Mouse (Mus musculus) MEL (cell line): ENCODE measurements at regions not wholly inside any gene's neighbourhood (a gene's known extent, or its start where the extent isn't known, plus 50 kb on each side); places are given as distances from the start of the nearest gene placed in this dataset.

Experiments
- DNase-seq: peaks from one replicate; pipeline ENCODE4 v3.0.0; 2011; ENCODE audit warnings: low read depth, low spot score
- H3K27ac ChIP-seq: 2 replicates; pipeline ENCODE4 v1.5.1; 2012; ENCODE audit warnings: low read depth, mild to moderate bottlenecking, control low read depth, low read length, moderate library complexity; ENCODE audit not compliant: control insufficient read depth
- H3K27me3 ChIP-seq, 2 experiments: fragments of 150-350 bp in 1 of 2; sonication (generic) in 1 of 2; 2 replicates each; pipeline ENCODE4 v1.6.1; 2012; ENCODE audit warnings: low read length in 2 of 2, mild to moderate bottlenecking in 2 of 2, improper control_type of control experiment in 1 of 2, moderate library complexity in 1 of 2; ENCODE audit not compliant: insufficient read depth in 2 of 2, control insufficient read depth in 1 of 2
- H3K36me3 ChIP-seq, 2 experiments: 2 replicates each; pipeline ENCODE4 v1.6.1; 2012 to 2014; ENCODE audit warnings: low read length in 2 of 2, improper control_type of control experiment in 1 of 2, inconsistent platforms in 1 of 2, mild to moderate bottlenecking in 1 of 2; ENCODE audit not compliant: insufficient read depth in 2 of 2, control insufficient read depth in 1 of 2
- H3K4me1 ChIP-seq, 2 experiments: fragments of 150-350 bp in 1 of 2; sonication (generic) in 1 of 2; 2 replicates each; pipeline ENCODE4 v1.6.1; 2012; ENCODE audit warnings: low read length in 2 of 2, improper control_type of control experiment in 1 of 2, mild to moderate bottlenecking in 1 of 2; ENCODE audit not compliant: insufficient read depth in 2 of 2, control insufficient read depth in 1 of 2
- H3K4me3 ChIP-seq, 2 experiments: fragments of 150-350 bp in 1 of 2; sonication (generic) in 1 of 2; 2 replicates each; pipeline ENCODE4 v1.5.1; 2012; ENCODE audit warnings: low read depth in 2 of 2, low read length in 2 of 2, mild to moderate bottlenecking in 2 of 2, moderate library complexity in 2 of 2, control low read depth in 1 of 2, improper control_type of control experiment in 1 of 2; ENCODE audit not compliant: control insufficient read depth in 1 of 2, insufficient read depth in 1 of 2
- H3K79me2 ChIP-seq: 2 replicates; pipeline ENCODE4 v1.6.1; 2012; ENCODE audit warnings: mild to moderate bottlenecking, low read length, moderate library complexity; ENCODE audit not compliant: control insufficient read depth, poor library complexity, insufficient read depth
- H3K9ac ChIP-seq: 2 replicates; pipeline ENCODE4 v1.6.1; 2012; ENCODE audit warnings: low read depth, mild to moderate bottlenecking, control low read depth, low read length, moderate library complexity; ENCODE audit not compliant: control insufficient read depth, poor library complexity, severe bottlenecking
- H3K9me3 ChIP-seq: fragments of 150-350 bp; sonication (generic); replicated peaks from 2 replicates; pipeline ENCODE4 v1.6.1; 2012; ENCODE audit warnings: mild to moderate bottlenecking, low read length, improper control_type of control experiment, moderate library complexity; ENCODE audit not compliant: insufficient read depth
- CHD1 ChIP-seq: IDR thresholded peaks from 2 replicates; pipeline ENCODE4 v1.6.1; 2012; ENCODE audit warnings: low read depth, mild to moderate bottlenecking, inconsistent platforms, low read length, improper control_type of control experiment
- CHD2 ChIP-seq: IDR thresholded peaks from 2 replicates; pipeline ENCODE4 v1.6.1; 2011; ENCODE audit warnings: low read length, improper control_type of control experiment
- CTCF ChIP-seq, 3 experiments: IDR thresholded peaks in 2 of 3; conservative IDR thresholded peaks in 1 of 3; 2 replicates each; pipeline ENCODE4 v1.5.1; 2011 to 2012; ENCODE audit warnings: low read length in 3 of 3, low read depth in 2 of 3, mild to moderate bottlenecking in 2 of 3, improper control_type of control experiment in 1 of 3, inconsistent platforms in 1 of 3, mixed read lengths in 1 of 3, moderate library complexity in 1 of 3; ENCODE audit not compliant: control insufficient read depth in 1 of 3, insufficient read depth in 1 of 3, poor library complexity in 1 of 3, severe bottlenecking in 1 of 3
- E2F4 ChIP-seq: IDR thresholded peaks from 2 replicates; pipeline ENCODE4 v1.6.1; 2011; ENCODE audit warnings: low read depth, low read length, improper control_type of control experiment, borderline replicate concordance
- ELF1 ChIP-seq: IDR thresholded peaks from 2 replicates; pipeline ENCODE4 v1.6.1; 2014; ENCODE audit warnings: low read depth, mild to moderate bottlenecking, inconsistent platforms, low read length, improper control_type of control experiment, moderate library complexity
- EP300 ChIP-seq, 2 experiments: IDR thresholded peaks; 2 replicates each; pipeline ENCODE4 v1.6.1; 2011; ENCODE audit warnings: improper control_type of control experiment in 2 of 2, low read length in 2 of 2, low read depth in 1 of 2, mild to moderate bottlenecking in 1 of 2
- GATA1 ChIP-seq: IDR thresholded peaks from 2 replicates; pipeline ENCODE4 v1.6.1; 2011; ENCODE audit warnings: low read depth, low read length, improper control_type of control experiment
- HCFC1 ChIP-seq: IDR thresholded peaks from 2 replicates; pipeline ENCODE4 v1.6.1; 2012; ENCODE audit warnings: low read depth, mild to moderate bottlenecking, inconsistent platforms, low read length, improper control_type of control experiment, moderate library complexity
- MAFK ChIP-seq: IDR thresholded peaks from 2 replicates; pipeline ENCODE4 v1.6.1; 2011; ENCODE audit warnings: low read depth, mild to moderate bottlenecking, low read length, improper control_type of control experiment, borderline replicate concordance
- MEF2A ChIP-seq: IDR thresholded peaks from 2 replicates; pipeline ENCODE4 v1.6.1; 2014; ENCODE audit warnings: low read depth, mild to moderate bottlenecking, inconsistent platforms, low read length, improper control_type of control experiment; ENCODE audit not compliant: poor library complexity, insufficient replicate concordance, severe bottlenecking; ENCODE audit errors: extremely low read depth
- MXI1 ChIP-seq: IDR thresholded peaks from 2 replicates; pipeline ENCODE4 v1.6.1; 2011; ENCODE audit warnings: mild to moderate bottlenecking, low read depth, low read length, improper control_type of control experiment
- MYC ChIP-seq: IDR thresholded peaks from 2 replicates; pipeline ENCODE4 v1.6.1; 2011; ENCODE audit warnings: low read depth, mild to moderate bottlenecking, low read length, improper control_type of control experiment, moderate library complexity
- POLR2A ChIP-seq, 2 experiments: IDR thresholded peaks; 2 replicates each; pipeline ENCODE4 v1.6.1; 2011 to 2012; ENCODE audit warnings: low read length in 2 of 2, mild to moderate bottlenecking in 2 of 2, control low read depth in 1 of 2, improper control_type of control experiment in 1 of 2, low read depth in 1 of 2, moderate library complexity in 1 of 2; ENCODE audit not compliant: control insufficient read depth in 1 of 2, insufficient read depth in 1 of 2, poor library complexity in 1 of 2
- POLR2AphosphoS2 ChIP-seq: IDR thresholded peaks from 2 replicates; pipeline ENCODE4 v1.6.1; 2011; ENCODE audit warnings: low read length, improper control_type of control experiment
- RCOR1 ChIP-seq: IDR thresholded peaks from 2 replicates; pipeline ENCODE4 v1.6.1; 2012; ENCODE audit warnings: low read depth, mild to moderate bottlenecking, inconsistent platforms, low read length, improper control_type of control experiment
- SIN3A ChIP-seq: IDR thresholded peaks from 2 replicates; pipeline ENCODE4 v1.6.1; 2012; ENCODE audit warnings: low read length, improper control_type of control experiment, inconsistent platforms
- TCF12 ChIP-seq: IDR thresholded peaks from 2 replicates; pipeline ENCODE4 v1.6.1; 2014; ENCODE audit warnings: low read depth, mild to moderate bottlenecking, inconsistent platforms, low read length, improper control_type of control experiment, moderate library complexity
- UBTF ChIP-seq: IDR thresholded peaks from 2 replicates; pipeline ENCODE4 v1.6.1; 2012; ENCODE audit warnings: low read depth, mild to moderate bottlenecking, inconsistent platforms, low read length, improper control_type of control experiment, moderate library complexity, borderline replicate concordance; ENCODE audit not compliant: insufficient read depth
- USF1 ChIP-seq: IDR thresholded peaks from 2 replicates; pipeline ENCODE4 v1.6.1; 2014; ENCODE audit warnings: low read depth, mild to moderate bottlenecking, inconsistent platforms, low read length, improper control_type of control experiment, moderate library complexity
- USF2 ChIP-seq, 2 experiments: IDR thresholded peaks; 2 replicates each; pipeline ENCODE4 v1.6.1; 2011 to 2012; ENCODE audit warnings: improper control_type of control experiment in 2 of 2, low read length in 2 of 2, borderline replicate concordance in 1 of 2, inconsistent platforms in 1 of 2, low read depth in 1 of 2, mild to moderate bottlenecking in 1 of 2; ENCODE audit not compliant: insufficient read depth in 1 of 2
- ZC3H11A ChIP-seq: IDR thresholded peaks from 2 replicates; pipeline ENCODE4 v1.6.1; 2012; ENCODE audit warnings: low read depth, mild to moderate bottlenecking, inconsistent platforms, low read length, improper control_type of control experiment
- ZKSCAN1 ChIP-seq: IDR thresholded peaks from 2 replicates; pipeline ENCODE4 v1.6.1; 2012; ENCODE audit warnings: low read depth, mild to moderate bottlenecking, inconsistent platforms, low read length, improper control_type of control experiment, moderate library complexity
- ZNF384 ChIP-seq: IDR thresholded peaks from 2 replicates; pipeline ENCODE4 v1.6.1; 2012; ENCODE audit warnings: low read depth, mild to moderate bottlenecking, inconsistent platforms, low read length, improper control_type of control experiment

DNA sequence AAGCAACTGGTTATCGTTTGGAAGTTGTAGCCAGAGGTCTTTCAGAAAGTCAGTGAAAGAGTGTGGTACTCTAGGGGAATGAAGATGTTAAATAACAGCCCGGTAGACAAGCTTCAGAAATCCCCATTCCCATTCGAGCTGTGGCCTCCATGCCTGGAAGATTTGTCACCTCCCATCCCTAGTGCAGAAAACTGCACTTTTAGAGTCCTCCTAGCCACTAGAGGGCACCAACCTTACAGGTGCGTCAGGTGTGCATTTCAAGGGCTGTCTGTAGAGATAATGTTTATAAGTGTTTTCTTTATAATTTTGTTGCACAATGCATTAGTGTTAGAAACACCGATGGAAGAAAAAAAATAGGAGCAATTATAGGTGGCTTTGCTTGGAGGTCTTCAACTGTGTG, 187.3 kb downstream of the Lyplal1 start:
- DNase-seq = no peak
- Histone ChIP-seq H3K9ac (no peak overlapping the region), H3K27ac (no peak overlapping the region), H3K4me1 (no peaks in the 10 kb centered on the region), H3K27me3 (no peaks in the 10 kb centered on the region), H3K36me3 (no peaks in the 10 kb centered on the region), H3K4me3 (no peak overlapping the region), H3K79me2 (no peaks in the 10 kb centered on the region), H3K9me3 (no peaks in the 10 kb centered on the region)
- TF ChIP-seq POLR2A (IDR thresholded peaks at IDR 0.05; ENCODE audit: control insufficient read depth in 1 of 2, insufficient read depth in 1 of 2, low read depth in 1 of 2, low read length in 2 of 2, poor library complexity in 1 of 2) = no peak
- TF ChIP-seq CTCF (IDR thresholded peaks at IDR 0.05 in 2 of 3, conservative IDR thresholded peaks at IDR 0.05 in 1 of 3; ENCODE audit: control insufficient read depth in 1 of 3, insufficient read depth in 1 of 3, low read depth in 2 of 3, low read length in 3 of 3, poor library complexity in 1 of 3, severe bottlenecking in 1 of 3) = peak in 1 of 3 experiments; percentile 22; a peak in 2 of 6 replicates

DNA sequence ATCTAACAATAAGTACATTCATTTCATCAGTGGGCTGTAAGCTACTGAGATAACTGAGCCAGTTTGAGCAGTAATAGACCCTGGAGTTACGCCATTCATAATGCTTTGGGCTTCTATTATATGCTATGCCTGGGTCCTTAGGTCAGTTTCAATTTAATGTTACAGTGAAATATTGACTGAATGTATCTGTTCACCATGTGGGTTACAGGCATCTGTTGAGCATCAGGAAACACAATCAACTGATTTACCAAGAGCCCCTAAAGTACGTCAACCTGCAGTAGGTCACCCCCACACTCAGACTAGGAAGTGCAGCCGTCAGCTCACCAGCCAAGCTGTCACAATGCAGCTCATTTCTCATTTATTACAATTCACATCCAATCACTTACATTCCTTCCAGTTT, 183.5 kb downstream of the Lyplal1 start:
- Histone ChIP-seq H3K9me3 (no peaks in the 10 kb centered on the region), H3K27ac (no peak overlapping the region), H3K36me3 (no peaks in the 10 kb centered on the region), H3K9ac (no peak overlapping the region), H3K79me2 (no peaks in the 10 kb centered on the region), H3K4me3 (no peak overlapping the region), H3K27me3 (no peaks in the 10 kb centered on the region), H3K4me1 (no peaks in the 10 kb centered on the region)
- no peak for DNase-seq
- no peak for TF ChIP-seq CHD1
- no peak for TF ChIP-seq CHD2
- TF ChIP-seq ZKSCAN1 = no peak
- no peak for TF ChIP-seq EP300 (IDR thresholded peaks at IDR 0.05; ENCODE audit: low read depth in 1 of 2, low read length in 2 of 2)
- TF ChIP-seq ZNF384 = no peak
- no peak for TF ChIP-seq POLR2A (IDR thresholded peaks at IDR 0.05; ENCODE audit: control insufficient read depth in 1 of 2, insufficient read depth in 1 of 2, low read depth in 1 of 2, low read length in 2 of 2, poor library complexity in 1 of 2)
- no peak for TF ChIP-seq TCF12

DNA sequence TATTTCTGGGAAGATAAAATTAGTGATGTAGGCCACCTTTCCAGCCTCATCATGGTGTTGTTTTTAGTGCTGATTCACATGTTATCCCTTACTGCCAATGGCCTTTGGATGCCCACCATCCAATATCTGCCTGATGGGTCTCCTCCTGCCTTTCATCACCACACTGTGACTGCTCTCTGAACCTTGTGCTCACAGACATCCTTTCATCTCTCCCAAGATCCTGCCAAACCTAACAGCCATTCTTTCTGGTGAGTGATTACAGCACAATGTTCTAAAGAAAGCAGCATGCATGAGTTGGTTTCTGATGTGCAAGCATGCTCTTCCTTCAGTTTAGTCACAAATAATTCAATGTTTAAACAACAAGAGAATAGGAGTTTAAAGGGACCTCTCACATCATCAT, 180.1 kb downstream of the Lyplal1 start:
- DNase-seq = no peak
- TF ChIP-seq MEF2A (no peak), ZKSCAN1 (no peak), UBTF (no peak), MXI1 (no peak), SIN3A (no peak), ZC3H11A (no peak), GATA1 (no peak), HCFC1 (no peak), ZNF384 (no peak), USF1 (no peak), E2F4 (no peak), MYC (no peak), USF2 (IDR thresholded peaks at IDR 0.05; ENCODE audit: borderline replicate concordance in 1 of 2, insufficient read depth in 1 of 2, low read depth in 1 of 2, low read length in 2 of 2) (no peak), RCOR1 (no peak), ELF1 (no peak), MAFK (no peak), POLR2AphosphoS2 (no peak)
- TF ChIP-seq, all 39 proteins: peak for 0
- no peaks in the 10 kb centered on the region for H3K79me2 ChIP-seq
- no peaks in the 10 kb centered on the region for H3K9me3 ChIP-seq
- no peaks in the 10 kb centered on the region for H3K27me3 ChIP-seq
- H3K9ac ChIP-seq = no peak overlapping the region
- H3K36me3 ChIP-seq = no peaks in the 10 kb centered on the region
- no peaks in the 10 kb centered on the region for H3K4me1 ChIP-seq
- no peak overlapping the region for H3K27ac ChIP-seq
- no peak overlapping the region for H3K4me3 ChIP-seq
